Mouse (Mus musculus): ENCODE results near the gene Hcrtr1.

Gene Hcrtr1

DNA sequence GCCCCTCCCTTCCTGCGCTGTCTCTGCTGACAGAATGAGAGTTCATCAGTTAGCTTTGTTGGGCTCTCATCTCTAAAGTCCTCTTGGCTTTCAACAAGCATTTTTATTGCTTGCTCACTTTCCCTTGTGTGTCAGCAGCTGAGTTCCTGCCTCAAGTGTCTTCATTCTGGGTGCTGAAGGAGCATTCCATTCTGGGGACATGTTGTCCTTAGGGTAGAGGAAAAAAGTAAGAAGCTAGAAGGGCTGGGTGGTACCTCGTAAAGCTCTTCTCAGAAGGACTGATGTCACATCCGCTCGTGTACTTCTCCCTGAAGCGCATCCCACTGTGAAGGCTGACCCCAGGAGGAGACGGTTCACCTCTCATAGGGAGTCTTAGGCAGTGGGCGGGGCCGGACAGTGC is 17.6 kb downstream of the Hcrtr1 start:
- DNase-seq (ENCODE audit: low spot score in 2 of 2), result no peak

GRCm38 (mm10) chr4:130120752-130121151 is 18.4 kb downstream of the Hcrtr1 start:
- no peak for DNase-seq (ENCODE audit: low spot score in 2 of 2)

DNA sequence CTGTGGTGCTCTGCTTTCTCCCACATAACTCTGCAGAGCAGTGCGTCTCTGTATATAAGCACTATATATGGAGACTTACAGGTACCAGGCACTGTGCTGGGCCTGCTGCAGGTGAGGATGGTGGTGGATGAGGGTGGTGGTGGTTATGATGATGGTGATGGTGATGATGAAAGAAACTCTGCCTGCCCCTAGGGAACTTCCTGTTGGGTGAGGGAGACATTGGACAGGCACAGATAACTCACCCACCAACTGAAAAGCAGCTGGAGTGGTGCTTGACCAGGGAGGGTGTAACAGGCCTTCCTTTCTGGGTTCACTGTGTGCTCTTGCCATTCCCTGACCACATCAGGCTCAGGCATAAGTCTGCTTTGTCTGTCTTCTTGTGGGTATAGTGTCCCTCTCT is 26.4 kb downstream of the Hcrtr1 start:
- no peak for DNase-seq (ENCODE audit: low spot score in 2 of 2)

DNA sequence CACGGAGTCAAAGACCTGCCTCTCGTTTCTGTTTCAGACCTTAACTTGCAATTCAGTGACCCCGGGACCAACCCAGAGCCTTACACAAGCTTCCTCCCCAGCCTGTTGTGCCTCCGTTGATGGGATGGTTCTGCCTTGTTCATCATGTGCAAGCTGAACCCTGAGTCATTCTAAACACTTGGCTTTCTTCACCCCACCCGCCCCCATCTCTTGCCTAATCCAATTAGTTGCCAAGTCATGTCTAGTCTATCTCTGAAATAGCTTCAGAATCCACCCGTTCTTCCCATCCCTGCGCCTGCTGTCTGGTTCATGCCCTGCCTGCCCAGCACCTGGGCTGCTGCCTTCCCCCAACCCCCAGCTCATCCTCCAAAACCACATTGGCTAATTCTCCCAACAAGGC is 26.9 kb downstream of the Hcrtr1 start:
- no peak for DNase-seq (ENCODE audit: low spot score in 2 of 2)

- DNase-seq (ENCODE audit: low spot score in 2 of 2), result peak; percentile 39 to 49
These were observed 29.1 kb downstream of the Hcrtr1 start for GRCm38 (mm10) chr4:130110091-130110490.

DNA sequence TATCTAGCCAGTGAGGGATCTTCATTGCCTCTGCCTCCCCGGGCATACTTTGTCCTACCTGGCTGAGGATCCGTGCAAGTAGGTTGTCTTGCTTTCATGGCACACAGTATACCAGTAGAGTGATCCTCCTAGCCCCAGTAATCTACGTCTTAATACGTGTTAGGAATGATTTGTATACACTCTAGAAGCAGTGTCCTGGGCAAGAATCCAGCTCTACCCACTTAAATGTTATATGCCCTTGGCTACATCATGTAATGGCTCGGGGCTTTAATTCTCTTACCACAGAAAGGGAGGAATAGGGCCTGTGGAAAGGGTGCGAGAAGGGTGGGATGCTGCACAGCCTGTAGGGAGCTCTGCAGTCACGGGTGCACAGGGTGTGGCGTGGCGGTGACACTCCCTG is 29.5 kb downstream of the Hcrtr1 start:
- DNase-seq (ENCODE audit: low spot score in 2 of 2), result no peak

DNA sequence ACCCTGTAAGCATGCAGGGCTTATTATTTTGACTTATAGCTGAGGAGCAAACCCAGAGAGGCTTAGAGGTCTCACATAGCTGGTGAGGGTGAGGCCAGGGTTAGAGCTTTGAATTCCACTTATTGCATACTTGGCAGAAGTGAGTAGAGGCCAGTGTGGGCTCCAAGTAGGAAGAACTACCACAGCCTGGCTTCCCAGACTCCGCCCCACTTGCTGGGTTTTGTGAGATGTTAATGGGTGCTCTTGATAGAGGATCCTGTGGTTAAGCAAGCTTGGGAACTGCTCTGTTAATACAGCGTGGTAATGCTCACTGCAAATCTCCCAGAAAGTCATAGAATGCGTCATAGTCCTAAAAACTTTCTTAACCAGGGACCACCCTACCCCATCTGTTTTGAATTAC is 30.2 kb downstream of the Hcrtr1 start:
- DNase-seq (ENCODE audit: low spot score in 2 of 2), result no peak

- peak; percentile 96 to 100 for DNase-seq (ENCODE audit: low spot score in 2 of 2)
These were observed 31.6 kb downstream of the Hcrtr1 start for GRCm38 (mm10) chr4:130107444-130108131.

DNA sequence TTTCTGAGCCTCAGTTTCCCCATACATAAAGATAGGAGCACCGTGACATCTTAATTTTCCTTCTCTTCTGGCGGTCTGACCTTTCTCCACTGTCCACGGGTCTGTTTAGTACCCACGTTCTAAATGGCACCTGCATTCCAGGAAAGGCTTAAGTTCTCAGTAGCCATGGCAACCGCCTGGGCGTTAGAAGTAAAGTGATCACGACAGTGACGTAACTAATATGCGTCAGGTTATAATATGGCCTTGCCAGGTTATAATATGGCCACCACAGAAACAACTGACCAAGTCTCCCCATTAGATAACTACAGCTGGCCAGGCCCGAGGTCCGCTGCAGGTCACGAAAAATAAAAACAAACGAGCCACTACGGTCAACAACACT is 32.1 kb downstream of the Hcrtr1 start:
- no peak for DNase-seq (ENCODE audit: low spot score in 2 of 2)

DNA sequence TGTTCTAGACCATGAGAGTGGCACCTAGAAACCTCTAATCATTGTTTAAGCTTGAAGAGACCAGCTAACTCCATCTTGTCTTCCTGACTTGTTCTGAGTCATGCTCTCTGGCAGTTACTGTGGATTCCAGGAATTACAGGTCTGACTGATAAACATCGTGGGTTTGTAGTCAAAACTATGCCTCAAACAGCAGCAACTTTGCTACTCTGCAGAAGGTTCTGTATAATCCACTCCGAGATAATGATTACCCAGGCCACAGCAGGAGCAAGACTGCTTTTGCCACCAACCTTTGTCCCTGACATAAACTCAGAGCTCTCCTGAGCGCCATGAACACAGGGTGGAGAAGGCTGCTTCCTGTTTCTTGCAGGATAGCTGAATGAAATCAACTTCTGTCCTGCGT is 34.6 kb downstream of the Hcrtr1 start:
- no peak for DNase-seq (ENCODE audit: low spot score in 2 of 2)

DNA sequence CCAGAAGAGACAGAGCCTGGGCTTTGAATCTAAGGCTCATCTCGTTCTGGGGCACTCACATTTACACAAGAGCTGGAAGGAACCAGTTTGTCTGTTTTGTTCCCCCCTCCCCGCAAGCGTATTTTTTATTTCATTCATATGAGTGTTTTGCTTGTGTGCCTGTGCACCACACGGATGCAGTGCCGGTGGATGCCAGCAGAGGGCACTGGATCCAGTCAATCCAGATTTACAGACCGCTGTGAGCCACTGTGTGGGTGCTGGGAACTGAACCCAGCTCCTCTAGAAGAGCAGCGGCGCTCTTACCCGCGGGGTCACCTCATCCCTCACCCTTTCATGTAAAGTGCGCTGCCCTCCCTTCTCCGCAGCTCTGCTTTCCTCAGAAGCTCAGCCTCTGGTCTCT is 35.5 kb downstream of the Hcrtr1 start:
- no peak for DNase-seq (ENCODE audit: low spot score in 2 of 2)

GRCm38 (mm10) chr4:130102111-130102651 is 37.0 kb downstream of the Hcrtr1 start, which contains the start of gene Pef1:
TSS of gene Pef1 (plus strand) at chr4:130102558.
- no peak for DNase-seq (ENCODE audit: low spot score in 2 of 2)

DNA sequence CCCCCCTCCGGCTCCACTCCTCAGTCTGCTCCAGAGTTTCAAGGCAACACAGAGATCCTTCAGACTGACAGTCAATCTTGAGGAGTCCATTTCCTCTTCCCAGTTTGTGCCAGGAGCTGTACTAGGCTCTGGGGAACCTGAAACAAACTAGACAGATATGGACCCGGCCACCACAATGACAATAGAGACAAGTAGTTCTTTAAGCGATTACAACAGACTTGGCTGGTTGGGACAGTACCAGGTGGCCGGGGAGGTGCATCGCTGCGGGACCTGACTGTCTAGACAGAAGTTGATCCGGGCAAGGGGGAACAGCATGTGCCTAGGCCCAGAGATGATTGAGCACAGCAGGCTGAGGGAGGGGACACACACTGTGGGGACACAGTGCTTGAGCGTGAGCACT is 38.0 kb downstream of the Hcrtr1 start:
- no peak for DNase-seq (ENCODE audit: low spot score in 2 of 2)

GRCm38 (mm10) chr4:130095137-130095536 is 44.0 kb downstream of the Hcrtr1 start:
- no peak for DNase-seq (ENCODE audit: low spot score in 2 of 2)

- DNase-seq (ENCODE audit: low spot score in 2 of 2), result peak in 1 of 2 experiments; percentile 96
These were observed 51.9 kb downstream of the Hcrtr1 start for GRCm38 (mm10) chr4:130087293-130087692.

- DNase-seq (ENCODE audit: low spot score in 2 of 2), result no peak
These were observed 53.8 kb downstream of the Hcrtr1 start for GRCm38 (mm10) chr4:130085246-130085820.

DNA sequence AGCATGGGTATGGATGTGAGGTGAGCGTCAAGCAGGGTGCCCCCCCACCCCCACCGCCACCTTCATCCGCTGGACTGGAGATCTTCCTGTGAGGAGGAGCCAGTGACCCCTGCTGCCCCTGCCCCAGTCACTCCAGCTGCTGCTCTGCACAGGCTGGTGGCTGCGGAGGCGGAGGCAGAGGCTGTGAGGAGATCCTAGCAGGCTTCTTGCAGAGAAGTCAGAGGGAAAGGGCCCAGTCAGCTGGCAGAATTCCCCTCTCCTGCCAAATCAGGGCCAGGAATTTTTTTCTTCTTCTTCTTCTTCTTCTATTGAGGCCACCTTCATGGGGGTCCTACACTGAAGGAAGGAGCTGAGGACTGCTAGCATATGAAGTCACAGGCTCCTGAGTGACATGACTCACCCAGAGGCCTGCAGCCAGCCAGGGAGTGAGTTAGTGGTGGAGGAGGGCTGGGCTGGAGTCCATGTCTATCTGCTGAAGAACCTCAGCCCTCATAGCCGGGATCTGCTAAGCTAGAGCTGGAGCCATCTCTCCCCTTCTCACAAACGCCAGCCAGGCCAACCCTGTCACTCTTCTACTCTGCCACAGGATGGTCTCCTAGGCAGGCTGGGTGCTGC is 54.7 kb downstream of the Hcrtr1 start:
- peak in 1 of 2 experiments; percentile 34 for DNase-seq (ENCODE audit: low spot score in 2 of 2)

DNA sequence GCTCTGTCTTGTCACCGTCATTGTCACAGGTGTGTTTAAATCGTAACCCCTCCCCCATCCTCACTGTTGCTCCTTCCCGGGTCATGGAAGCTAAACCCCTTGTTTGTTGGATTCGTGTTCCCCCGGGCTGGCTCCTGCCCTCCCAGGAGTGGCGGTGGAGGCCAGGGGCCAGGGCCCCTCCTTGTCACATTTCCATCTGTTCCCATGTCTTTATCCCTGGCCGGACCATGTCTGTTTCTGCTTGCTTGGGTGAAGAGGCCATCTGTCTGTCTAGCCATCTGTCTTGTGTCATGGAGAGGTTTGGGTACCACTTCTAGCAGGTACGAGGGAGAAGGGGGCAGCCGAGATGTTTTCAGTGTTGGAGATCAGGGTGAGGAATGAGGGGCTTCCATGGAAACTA is 56.9 kb downstream of the Hcrtr1 start:
- DNase-seq (ENCODE audit: low spot score in 2 of 2), result no peak

- DNase-seq (ENCODE audit: low spot score in 2 of 2), result peak in 1 of 2 experiments; percentile 71
These were observed 57.6 kb downstream of the Hcrtr1 start for GRCm38 (mm10) chr4:130081345-130082190.
